Mouse (Mus musculus): Measurements from ENCODE around the gene Tmem238l.

Gene Tmem238l

DNA sequence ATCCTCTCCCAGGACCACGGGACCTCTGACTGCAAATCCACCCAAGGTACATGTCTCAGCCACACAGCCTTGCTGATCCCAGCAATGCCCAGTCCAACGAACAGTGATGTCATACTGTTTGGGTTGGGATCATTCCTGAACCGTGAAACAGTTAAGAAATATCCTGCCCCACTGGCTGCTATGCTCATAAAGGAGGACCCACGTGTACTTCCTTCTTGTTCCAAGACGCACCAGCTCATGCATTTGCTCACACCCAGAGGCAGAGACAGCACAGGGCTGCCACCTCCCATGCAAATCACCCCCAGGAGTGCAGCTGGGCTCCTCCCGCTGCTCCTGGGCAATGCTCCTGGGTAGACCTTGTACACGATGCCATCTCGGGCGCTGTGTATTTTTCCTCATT lies at the start of gene Tmem238l:
Tmem238l (plus strand) TSS at position 336 of the 400 bp plus-strand sequence.
- DNase-seq: no peak

DNA sequence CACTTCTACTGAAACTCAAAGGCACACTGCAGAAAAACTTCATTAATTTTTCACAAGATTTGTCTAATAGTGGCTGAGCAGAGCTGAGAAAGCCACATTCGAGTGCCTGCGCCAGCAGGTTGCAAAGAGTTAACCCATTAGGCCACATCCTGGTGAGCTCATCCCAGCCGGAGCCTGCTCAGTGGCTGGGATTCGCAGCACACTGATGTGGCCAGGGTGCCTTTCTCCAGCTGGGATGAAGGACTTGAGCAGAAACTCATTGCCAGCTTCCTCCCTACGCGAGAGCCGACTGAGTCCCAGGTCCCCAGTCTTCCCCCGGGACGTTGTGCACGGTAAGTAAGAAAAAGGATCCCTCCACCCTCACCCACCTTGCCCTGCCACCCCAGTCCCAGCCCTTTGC lies 44.6 kb upstream of the Tmem238l start, which contains the start of gene Pirt:
Pirt (plus strand) TSS at position 171 of the 400 bp plus-strand sequence.
- no peak for DNase-seq

- DNase-seq: no peak
Measured at GRCm38 (mm10) chr11:66912531-66913458, 43.6 kb upstream of the Tmem238l start.

DNA sequence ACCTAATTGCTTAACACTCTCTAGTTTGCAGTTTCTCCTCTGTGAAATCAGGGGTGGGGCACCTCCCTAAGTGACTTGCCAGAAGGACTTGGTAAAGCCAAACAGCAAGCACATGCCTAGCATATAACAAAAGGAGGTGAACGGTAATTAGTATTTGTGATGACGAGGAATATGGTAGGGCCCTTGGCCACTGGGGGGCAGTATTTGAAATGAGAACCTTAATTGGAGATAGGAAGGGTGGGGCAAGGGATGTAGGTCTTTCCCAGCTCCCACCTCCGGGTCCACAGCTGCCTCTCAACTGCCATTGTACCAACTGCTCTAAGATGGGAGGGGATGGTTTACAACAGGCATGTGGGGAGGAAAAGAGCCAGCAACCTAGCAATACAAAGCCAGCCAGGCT lies 42.2 kb upstream of the Tmem238l start:
- peak; percentile 41 to 43 for DNase-seq

- no peak for DNase-seq
Measured at GRCm38 (mm10) chr11:66920012-66920411, 36.4 kb upstream of the Tmem238l start.

DNA sequence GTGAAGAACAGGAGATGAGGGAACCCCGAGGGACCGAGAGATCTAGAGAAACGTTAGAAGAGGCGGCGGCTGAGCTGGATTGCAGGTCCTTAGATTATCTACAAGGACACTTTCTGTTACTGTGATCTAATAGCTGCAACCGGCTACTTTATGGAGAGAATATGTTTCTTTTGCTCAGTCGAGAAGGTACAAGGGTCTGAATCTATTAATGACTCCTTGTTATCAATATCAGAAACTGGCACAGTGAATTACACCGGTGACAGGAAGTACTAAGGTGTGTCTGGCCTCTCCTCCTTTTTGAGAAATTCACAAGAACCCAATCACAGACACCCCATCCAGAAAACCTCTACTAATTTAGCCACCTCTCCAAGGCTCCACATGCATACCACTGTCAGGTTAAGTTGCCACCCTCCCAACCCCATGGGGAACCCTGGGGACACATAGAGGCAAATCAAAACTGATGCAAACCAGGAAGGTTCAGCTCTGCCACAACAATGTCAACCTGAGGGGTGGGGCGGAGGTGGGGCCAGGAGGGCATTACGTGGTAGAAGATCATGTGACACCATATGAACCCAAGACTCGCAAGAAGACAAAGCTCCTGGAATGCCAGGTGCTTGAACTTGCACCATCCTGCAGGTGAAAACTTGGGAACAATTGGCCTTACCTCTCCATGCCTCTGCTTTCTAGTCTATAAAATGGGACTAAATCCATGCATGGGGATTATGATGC lies 32.2 kb upstream of the Tmem238l start:
- DNase-seq: no peak

- no peak for DNase-seq
Measured at GRCm38 (mm10) chr11:66928311-66928710, 28.1 kb upstream of the Tmem238l start.

- DNase-seq: no peak
Measured at GRCm38 (mm10) chr11:66932827-66933599, 23.4 kb upstream of the Tmem238l start.

DNA sequence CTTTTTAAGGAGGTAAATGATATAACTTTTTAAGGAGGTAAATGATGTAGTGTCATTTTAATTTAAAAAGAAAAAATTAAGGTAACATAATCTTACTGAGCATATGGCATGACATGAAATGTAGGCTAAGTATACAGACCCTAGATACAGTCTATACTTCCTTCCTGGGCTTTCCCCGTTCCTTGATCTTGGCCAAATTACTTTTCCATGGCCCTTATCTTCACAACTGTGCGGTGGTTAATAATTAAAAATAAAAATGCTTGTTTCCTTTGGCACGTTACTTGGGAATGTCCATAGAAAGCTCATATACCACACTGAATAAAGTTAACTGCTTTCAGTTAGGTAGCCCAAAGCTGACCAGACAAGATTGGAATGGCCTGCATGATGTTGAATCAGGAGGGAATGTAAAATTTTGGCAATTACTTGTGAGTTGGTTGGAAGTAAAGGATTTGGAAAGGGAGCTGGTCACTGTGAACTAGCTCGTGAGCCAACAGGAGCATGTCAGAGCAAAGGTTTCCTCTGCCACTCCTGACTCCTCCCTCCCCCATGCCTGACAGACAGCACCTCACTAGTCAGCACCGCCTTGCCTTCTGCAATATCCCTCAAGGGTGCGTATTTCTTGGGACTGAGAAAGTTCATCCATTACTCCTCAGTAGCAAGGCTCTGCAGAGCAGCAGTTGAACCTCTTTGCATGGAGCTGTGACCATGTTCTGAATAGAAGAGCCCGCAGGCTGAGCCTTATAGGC lies 21.8 kb upstream of the Tmem238l start:
- DNase-seq: no peak

DNA sequence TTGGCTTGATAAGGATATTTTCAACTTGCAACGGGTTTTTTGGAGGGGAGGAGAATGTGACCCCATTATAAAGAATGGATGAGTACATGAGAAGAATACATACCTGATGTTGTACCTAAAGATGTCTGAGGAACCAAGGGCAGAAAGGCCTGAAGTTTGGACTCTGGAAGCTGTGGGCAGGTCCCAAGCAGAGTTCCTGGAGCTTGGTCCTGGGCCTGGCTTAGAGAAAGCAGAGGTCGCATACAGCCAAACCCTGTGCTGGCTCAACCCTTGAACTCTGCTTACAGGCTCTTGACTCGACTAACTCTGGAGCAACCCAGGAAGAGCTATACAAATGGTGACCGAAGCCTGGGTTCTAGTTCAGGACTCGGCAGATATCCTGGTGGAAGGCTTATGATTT lies 14.4 kb upstream of the Tmem238l start:
- no peak for DNase-seq

DNA sequence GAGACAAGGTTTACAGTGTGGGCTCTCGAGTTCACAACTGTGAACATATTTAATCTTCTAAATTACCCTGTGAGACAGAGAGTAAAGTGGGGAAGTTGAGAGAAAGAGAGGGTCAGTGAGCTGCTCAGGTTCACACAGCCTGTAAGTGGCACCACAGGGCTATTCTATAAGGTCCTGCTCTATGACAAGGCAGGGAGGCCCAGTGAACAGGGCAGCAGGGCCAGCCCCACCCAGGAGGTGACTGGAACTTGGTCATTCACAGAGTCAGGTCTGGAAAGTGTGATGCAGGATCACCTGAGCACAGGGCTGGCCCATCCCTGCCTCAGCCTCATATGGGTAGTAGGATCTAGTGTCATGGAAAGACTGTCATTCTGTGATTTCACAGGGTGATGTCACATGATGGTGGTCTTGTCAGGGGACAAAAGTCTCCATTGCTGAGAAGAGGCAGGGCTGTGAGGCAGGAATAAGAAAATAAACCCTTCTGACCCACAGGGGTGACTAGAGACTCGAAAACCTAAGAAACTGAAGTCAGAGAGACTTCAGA lies 11.1 kb upstream of the Tmem238l start:
- DNase-seq: no peak

DNA sequence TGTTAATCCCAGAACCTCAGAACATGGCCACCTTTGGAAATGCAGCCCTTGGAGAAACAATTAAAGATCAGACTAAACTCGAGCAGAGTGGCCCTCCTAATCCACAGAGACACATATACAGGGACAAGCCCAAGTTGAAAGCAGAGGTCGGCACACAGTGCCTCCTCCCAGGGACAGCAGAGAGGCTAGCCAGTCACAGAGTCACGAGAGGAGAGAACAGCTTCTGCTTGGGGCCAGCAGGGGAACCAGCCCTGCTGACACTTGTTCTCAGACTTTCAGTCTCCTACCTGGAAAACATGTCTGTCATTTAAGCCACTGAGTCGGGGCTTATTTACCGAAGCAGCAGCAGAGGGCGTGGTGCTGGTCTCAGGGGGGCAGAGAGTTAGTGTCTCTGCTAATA lies 9.9 kb upstream of the Tmem238l start:
- no peak for DNase-seq

DNA sequence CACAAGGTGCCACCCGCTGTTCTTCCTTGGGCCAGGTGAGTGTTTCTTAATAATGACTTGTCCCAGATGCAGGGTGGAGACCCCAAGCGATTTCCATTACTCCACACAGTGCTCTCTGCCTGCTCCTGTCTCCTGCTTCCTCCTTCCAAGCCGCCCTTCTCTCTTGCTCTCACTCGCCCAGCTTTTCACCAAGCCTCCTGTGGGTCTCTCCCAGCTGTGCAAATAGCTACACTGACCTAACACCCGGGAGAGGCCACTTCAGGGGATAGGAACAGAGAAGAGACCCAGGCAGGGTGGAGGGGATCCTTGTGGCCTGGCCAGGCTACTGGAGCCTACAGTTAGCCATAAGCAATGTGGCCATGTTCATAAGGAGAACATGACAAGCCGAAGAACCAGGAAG lies 9.5 kb upstream of the Tmem238l start:
- DNase-seq: no peak

DNA sequence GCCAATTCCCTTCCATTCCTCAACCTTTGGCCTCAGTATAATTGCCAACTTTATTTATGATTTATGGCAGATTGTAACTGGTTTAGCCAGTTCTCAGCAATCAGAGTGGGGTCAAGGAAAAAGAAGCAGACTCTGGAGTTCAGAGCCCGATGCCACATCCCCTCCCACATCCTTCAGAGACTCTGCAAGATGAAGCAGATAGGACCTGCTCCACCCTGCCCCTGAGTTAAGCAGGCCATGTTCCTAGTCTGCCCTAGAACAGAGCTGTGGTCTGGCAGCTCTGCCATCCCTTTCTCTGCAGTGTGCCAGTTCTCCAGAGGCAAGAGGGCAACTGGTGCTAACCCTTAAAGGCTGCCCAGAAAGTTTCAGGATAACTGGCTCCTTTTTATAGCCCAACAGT lies 4.4 kb downstream of the Tmem238l start:
- DNase-seq: no peak

DNA sequence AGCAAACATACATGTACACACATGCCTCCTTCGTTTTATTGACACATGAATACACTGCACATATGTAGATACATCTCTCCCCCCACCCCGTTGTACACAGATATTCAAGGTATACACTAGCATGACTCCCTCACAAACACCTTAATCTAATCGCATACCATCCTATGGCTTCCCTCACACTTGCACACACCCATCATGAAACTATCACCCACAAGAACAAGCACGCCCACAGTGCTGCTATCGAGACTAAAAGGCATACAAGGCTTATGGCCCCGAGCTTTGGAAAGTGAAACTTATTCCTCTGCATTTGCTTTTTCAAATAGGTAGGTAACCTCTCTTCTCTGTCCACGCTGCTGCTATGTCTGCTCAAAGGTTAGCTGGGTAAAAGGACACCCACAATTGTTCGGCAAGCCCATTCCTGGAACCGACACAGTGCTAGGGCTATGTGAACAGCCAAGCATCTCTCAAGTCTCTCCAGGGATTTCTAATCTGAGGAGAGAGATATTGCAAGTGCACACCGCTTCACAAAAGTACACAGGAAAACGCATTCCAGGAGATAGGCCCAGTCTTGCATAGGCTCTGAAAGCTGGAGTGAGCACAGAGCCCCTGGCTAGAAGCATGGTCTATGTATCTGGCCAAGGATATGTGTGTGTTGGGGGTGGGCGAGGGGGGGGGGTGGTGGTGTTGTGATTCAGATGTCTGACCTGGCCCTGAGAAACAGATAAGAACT lies 5.2 kb downstream of the Tmem238l start:
- DNase-seq: no peak

DNA sequence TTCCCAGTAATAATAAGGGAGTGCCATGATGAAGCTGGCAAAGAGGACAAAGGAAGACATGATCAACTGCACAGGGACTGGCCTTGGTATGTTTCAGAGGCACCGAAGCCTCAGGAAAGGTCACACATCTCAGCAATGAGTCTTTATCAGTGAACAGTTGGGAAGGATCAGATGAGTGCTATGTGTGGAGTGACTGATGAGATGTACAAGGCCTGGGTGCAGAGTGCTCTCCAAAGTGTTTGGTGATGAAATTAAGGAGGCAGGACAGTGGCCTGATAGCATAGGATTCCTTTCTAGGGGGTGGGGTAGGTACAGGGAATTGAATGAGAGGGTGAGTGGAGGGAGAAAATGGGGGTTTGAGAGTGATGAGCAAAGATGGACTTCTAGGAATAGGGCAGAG lies 7.0 kb downstream of the Tmem238l start:
- DNase-seq: no peak

GRCm38 (mm10) chr11:66966500-66967116 lies 10.2 kb downstream of the Tmem238l start:
- no peak for DNase-seq

DNA sequence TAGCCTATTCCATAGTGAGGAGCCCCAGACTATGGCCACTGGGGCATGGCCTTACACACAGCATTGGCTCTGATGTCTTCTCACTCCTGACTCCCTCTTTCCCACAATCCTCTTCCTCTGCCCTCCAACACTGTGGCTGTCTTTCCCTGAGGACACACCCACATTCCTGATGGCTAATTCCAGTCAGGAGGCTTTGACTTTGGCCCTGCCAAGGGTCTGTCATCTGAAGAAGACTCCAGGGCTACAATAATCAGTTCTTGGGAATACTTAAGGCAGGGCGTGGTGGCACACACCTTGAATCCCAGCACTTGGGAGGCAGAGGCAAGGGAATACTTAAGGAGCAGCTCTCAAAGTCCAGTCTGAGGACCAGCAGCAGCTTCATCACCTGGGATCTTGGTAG lies 12.1 kb downstream of the Tmem238l start:
- no peak for DNase-seq

GRCm38 (mm10) chr11:66973507-66973906 lies 17.1 kb downstream of the Tmem238l start:
- no peak for DNase-seq

DNA sequence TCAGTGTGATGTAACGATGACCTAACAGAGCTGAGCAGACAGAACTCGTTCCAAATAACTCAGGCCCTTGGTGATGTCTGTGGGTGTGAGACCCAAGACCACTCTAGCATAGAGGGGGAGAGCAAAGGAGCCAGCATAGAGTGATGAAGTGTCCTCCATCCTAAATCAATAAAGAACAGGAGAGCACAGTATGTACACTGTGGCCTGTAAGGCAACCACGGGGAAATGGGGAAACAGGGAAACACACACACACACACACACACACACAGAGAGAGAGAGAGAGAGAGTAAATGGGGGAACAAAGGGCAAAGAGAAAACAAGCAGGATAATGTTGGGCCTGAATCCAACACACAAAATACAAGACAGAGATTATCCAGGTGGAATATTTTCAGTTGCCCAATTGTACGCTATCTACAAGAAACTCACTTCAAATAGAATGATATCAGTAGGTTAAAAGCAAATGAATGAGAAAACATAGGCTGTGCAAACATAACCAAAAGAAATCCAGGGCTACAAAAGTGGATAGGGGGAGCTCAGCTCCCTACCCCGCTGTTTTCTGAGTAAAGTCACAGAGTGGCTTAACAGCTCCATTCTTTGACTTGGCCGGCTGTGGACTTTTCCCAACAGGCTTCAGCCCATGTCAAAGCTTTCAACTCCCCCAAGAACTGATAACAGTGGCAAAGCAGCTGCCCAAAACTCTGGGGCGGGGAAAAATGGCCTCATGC lies 19.3 kb downstream of the Tmem238l start:
- DNase-seq: no peak

Measured in B cell, adult 2 months (primary cell).